Mouse (Mus musculus) B cell, adult 2 months (primary cell): ENCODE measurements around the gene Trim71.
"Not testable (repeated sequence)": the region's sequence is repeated elsewhere in the genome, so short reads cannot be mapped to it uniquely, and the experiment has no call there.

ENCODE experiments used
- DNase-seq, 2 experiments: peaks; one replicate each; pipeline ENCODE4 v3.0.0; 2022

Gene Trim71

DNA sequence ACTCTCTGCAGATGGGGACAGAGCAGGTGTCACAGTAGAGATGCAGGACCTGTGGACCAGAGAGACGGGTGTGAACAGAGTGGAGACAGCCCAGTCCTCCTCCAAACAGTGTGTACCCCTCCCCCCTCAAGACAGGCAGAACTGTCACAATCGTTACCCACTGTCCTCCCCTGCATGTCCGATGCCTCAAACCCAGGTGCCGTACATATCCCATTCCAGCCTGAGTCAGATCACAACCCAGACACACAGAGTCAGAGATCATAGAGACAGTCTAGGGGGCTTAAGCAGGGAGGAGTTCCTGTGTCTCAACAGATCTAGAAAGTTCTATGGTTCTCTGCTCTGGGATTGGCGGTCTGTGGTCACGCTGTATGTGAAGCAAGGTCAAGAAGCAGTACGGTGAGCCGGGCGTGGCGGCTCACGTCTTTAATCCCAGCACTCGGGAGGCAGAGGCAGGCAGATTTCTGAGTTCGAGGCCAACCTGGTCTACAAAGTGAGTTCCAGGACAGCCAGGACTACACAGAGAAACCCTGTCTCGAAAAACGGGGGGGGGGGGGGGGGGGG is 39.0 kb downstream of the Trim71 start:
- DNase-seq = no peak

DNA sequence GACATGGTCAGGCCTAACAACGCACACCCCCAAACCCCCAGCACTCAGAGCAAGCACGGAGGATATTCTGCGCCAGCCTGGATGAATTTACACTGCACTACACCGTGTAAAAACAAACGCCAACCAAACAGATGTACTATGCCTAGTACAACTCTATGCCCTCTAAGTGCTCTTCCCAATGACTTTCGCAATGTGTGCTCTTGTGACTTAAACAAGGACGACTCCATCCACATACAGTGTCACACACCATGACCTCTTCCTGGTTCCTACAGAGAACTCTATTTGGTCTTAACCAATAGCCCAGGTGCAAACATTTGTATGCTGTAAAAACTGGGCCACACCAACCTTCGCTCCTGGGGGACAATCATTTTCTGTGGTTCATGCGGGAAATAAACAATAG is 41.7 kb downstream of the Trim71 start:
- DNase-seq = no peak

DNA sequence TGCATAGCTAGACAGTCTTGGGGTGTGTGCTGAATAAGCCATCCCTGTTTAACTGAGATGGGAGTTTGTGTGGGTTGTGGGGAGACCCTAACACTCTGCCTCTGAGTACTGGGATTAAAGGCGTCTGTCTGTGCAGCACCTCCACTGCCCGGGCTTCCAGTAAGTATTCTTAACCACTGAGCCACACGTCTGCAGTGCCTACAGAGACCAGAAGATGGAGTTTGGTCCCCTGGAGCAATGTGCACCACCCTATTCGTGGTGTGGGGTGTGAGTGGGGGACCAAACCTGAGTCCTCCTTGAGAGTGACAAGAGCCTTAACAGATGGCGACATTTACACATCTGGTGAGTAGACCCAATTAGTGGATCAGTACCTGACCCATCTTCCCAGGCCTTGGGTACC is 42.1 kb downstream of the Trim71 start:
- DNase-seq = no peak

DNA sequence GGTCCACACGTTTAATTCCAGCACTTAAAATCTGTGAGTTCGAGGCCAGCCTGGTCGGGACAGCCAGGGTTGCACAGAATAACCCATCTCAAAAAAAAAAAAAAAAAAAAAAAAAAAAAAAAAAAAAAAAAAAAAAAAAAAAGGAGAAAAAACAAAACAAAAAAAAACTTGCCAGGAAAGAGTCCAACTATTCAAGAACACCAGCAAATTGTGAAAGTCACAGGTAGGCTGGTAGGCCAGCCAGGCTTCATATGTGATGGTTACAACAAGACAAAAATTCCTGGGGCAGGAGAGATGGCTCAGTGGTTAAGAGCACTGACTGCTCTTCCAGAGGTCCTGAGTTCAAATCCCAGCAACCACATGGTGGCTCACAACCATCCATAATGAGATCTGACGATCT is 43.6 kb downstream of the Trim71 start:
- DNase-seq = not testable (repeated sequence)

DNA sequence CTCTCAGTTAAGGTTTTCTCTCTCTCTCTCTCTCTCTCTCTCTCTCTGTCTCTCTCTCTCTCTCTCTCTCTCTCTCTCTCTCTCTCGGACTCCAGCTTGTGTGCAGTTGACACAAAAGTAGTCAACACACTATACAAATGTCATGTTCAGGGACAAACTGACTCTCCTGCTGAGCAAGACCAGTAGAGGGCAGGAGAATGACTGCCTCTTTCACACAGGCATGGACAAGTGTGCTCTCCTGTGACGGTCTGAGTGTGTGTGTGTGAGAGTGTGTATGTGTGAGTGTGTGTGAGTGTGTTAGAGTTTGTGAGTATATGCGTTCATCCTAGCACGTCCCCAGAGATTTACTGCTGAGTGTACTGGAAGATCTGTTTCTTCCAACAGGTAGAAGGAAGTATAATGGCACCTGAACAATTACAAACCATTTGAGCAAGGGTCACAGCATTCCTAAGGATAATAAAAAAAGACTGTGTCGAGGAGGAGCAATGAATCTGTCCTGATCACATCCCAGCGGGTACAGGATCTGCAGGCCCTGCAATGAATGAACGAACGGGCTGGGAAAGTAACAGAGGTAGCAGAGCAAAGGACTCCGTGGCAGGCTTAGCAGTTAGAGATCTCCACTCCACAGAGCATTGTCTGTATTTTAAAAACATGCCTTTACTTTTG is 45.2 kb downstream of the Trim71 start:
- DNase-seq = no peak

- no peak for DNase-seq
These were observed 46.2 kb downstream of the Trim71 start for GRCm38 (mm10) chr9:114517924-114518497.

DNA sequence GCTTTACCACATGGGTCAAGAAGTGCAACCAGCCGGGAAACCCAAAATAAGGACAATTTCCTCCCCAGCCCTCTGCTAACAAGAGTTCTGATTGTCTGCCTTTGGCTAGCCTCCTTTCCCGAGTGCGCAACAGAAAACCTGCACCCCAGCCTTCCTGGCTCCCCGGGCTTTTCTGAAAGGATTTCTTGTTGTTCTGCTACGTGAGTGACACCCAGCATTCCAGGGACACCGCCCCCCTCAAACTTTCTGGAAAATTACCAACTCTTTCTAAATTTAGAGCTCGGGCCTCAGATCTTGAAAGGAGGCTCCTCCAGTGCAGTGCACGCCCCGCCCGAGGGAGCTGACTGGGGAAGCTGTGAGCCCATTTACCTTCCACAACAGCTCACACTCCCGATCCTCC is 48.8 kb downstream of the Trim71 start, which contains the start of gene C130032M10Rik:
TSS of gene C130032M10Rik (plus strand) at position 334 of the 400 bp plus-strand sequence.
- DNase-seq = no peak

DNA sequence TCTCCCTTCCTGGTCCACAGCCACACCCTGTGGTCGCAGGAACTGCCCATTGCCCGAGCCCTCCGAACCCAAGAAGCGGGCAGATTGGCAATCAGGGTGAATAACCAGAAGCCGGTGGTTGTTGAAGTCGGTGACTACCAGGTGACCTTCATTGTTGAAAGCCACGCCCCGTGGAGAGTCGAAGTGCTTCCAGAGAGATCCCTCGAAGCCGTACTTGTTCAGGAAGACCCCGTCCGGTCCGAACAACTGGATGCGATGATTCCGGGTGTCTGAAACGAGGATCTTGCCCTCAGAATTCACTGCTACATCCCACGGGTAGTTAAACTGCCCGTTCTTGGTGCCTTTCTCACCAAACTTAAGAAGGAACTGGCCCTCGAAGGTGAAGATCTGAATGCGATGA is 51.3 kb downstream of the Trim71 start:
- DNase-seq = no peak

DNA sequence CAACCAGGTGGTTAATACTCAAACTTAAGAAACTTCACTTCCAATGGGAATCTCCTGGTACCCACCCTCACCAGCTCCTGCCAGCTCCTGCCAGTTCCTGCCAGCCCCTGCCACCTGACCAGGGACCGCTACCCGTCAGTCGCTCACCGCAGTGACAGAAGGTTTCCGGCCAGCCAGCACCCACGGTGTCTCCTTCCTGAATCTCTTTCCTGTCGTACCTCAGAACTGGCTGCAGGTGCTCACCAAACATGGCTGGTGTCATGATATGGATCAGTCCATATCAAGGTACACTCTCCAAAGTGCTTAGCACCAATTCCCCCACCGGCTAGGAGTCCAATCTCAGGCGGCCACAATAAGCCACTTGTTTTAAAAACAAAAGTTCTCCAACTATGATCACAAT is 54.4 kb downstream of the Trim71 start:
- no peak for DNase-seq

DNA sequence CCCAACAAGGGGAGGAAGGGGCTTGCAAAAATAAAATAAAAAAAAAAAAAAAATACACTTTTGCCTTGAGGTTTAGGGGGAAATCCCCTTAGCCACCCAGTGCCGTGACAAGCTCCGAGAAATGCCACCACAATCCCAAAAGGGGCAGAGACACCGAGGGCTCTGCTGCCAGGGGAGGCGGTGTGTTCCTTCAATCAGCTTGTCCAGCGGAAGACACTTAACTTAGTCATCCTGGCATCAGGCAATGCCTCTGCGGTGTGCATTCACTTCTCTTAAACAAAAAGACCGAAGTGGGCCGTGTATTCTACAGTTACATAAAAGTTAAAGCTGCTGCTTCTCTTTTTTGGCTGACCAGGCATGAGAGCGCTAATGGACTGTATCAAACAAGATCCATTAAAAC is 56.7 kb downstream of the Trim71 start:
- no peak for DNase-seq

DNA sequence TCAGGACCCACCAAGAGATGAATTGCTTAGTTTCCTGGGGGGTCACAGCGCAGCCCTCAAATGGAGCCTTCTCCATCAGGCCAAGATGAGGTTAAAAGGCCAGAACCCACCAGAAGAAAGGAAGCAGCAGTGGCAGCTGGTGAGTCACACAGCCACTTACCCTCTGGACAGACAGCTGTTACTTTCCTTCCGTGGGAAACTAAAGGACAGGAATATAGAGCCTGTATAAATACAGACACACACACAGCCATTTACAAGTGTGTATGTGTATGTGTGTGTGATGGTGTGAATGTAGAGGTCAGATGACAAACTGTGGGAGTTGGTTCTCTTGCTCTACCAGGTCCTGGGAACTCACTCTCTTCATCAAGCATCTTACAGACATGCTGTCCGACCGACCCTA is 57.6 kb downstream of the Trim71 start:
- DNase-seq = no peak

DNA sequence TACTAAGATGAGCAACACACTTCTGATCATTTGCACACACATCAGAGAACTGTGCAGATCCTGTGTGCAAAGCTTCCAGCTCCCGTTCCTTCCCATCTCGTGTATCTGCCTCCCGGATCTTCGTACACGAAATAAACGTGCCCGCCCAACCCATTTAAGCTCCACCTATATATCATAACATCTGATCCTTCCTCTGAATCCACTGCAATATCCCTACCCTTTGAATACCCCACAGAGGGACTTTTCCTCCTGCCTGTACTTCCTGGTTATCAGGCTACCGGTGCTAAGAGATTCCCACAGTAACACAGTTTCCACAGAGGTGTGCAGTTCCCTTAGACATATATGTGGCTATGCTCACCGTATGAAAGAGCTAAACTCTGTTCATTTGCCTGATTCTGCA is 59.4 kb downstream of the Trim71 start, which contains the start of gene Ccr4:
TSS of gene Ccr4 (minus strand) at position 101 of the 400 bp plus-strand sequence.
- DNase-seq = no peak

DNA sequence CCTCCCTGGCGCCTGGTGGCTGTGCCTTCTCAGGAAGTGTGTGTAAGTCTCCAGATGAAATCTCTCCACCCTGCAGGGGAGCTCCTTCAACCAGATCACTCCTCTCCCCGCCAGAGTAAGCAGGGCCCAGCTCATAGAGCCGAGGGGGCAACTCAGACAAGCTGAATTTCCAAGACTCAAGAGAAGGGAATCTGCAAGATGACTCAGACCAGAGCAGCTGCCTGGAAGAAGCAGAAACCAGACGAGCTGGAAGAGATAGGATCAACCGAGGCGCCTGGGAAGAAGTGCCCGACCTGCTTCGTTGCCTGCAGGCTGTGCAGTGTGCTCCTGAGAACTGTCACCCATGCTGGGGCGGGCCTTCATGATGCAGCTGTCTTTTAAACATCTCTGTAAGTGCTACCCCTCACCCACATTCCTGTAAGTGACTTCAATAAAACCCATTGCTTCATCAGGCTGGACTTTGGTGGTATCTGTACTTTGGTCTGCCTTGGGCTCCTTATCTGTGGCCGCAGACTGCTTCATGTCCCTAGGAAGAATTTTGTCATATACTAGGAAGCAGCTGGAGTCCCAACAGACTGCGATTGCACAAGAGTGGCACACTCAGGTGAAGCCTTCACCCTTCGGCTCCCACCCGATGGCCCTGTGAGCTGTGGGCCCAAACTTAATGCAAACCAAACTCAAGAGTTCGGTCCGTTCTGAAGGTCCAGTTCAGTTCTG is 61.3 kb downstream of the Trim71 start:
- DNase-seq = no peak

DNA sequence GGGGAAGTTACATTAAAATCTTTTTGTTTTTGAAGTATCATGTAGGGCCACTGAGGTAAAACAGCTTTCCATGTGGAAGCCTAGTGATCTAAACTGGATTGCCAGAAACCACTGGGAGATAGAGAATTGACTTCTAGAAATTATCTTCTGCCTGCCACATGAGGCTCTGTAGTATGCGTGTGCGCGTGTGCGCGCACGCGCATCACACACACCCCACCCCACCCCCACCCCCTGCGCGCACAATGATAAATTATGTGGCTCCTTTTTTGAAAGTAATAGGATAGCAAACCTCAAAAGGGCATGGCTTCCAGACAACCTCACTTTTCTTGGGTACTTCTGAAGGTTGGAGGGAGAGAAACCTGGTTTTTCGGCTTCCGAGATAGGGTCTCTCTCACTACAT is 62.3 kb downstream of the Trim71 start:
- DNase-seq = no peak

DNA sequence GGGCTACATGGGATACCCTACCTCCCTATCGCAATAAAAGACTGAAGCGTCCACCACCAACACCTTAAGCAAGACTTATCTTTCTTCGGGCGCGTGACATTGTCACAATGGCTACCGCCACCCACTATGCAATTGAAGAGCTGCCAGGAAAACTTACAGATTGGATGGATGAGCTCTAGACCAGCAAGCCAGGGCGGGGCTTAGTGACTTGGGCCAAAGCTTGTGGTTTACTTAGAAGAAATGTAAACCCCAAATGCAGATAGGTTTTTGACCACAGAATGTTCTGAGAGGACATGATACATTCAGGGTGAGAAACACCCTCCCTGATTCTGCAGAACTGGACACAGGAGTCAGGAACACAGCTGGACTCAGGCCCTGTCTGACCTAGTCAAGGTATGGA is 63.1 kb downstream of the Trim71 start:
- DNase-seq = no peak

DNA sequence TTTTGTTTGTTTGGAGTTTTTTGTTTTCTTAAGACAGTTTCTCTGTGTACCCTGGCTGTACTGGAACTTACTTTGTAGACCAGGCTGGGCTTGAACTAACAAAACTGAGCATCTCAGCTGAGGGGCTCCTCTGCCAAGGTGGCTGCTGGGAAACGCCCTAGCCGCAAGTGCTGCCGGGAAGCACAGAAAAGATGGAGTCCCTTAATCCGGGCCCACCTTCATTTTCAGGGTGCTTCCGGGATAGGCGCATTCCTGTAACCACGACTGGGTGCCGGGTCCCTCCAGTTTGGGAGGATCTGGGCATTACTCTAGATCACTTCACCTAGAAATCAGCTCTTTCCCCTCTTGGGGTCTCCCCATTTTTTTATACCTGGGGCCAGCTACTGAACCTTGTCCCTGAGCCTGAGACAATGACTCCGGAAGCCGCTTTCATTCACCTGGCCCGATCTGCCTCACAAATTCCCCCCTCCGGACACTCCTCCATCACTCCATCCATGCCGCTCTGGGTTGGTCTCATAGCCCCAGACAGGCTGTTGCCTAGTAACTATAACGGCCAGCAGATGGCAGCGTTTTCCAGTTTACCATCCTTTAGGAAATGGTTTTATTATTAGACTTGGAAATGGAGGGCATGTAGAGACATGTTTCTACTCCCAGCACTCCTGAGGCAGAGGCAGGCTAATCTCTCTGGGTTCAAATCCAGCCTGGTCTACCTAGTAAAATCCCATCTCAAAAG is 64.2 kb downstream of the Trim71 start:
- peak; percentile 7 to 10 for DNase-seq

DNA sequence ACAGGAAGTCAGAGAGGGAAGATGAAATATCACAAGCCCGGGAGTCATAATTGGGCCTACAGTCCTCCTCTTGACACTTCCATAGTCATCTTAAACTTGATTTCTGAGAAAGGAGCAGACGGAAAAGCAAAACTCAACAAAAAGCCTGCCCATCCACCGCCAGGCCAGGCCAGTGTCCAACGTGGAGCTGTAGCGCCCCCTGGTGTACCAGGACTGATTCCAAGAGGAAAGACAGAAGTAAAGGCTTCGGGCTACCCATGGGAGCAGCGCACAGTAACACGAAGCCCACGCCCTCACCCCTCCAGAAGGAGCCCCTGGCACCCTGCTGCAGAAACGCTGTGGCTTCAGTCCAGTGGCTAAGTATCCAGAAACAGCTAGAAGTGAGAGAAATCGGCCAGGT is 66.0 kb downstream of the Trim71 start:
- peak; percentile 64 to 67 for DNase-seq

DNA sequence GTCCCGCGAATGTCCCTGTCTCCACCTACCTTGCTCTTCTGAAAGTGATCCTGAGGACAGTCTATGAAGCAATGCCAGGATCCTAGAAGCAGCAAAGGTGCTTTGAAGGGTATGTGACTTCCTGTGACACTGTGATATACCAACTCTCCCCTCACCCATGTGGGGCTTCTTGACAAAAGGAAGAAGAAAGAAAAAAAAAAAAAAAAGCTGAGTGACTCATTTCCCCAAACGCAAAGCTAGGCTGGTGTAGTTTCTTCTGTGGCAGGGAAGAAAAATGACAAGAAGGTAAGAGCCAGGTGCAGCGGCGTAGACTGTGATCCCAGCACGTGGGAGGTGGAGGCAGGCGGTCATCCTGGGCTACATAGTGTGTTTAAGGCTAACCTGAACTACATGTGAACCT is 67.7 kb downstream of the Trim71 start:
- no peak for DNase-seq

GRCm38 (mm10) chr9:114487481-114488258 is 76.5 kb downstream of the Trim71 start:
- DNase-seq = no peak

DNA sequence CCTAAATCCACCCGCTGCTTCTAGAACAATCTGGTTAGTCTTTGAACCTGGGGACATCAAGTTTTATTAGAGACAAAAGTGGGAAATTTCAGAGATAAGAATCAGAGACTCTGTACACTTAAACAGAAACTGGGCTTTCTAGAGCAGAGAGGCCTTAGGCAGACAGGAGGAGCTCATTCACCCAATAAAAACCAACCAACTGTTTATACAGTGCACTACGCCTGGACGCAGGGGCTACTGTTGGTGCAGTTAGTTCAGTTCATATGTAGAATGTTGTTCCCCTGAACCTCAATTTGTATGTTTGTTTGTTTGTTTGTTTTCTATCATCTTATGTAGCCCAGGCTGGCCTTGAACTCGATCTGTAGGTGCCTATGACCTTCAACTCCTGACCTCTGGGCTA is 77.4 kb downstream of the Trim71 start:
- DNase-seq = no peak

GRCm38 (mm10) chr9:114484771-114485170 is 79.4 kb downstream of the Trim71 start:
- no peak for DNase-seq

DNA sequence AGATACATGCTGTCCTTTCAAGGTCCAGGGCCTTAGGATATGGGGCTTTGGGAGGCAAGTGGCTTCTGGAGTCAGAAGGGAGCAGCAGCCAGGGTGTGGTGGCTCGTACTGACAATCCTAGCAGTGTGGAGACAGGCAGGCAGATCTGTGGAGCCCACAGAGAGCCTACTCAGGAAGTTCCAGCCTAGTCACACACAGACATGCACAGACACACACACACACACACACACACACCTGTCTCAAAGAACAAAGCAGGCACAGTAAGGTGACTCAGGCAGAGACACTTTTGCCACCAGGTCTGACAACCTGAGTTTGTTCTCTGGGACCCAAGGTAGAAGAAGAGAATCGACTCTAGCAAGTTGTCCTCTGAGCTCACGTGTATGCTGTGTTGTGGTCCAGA is 83.2 kb downstream of the Trim71 start:
- DNase-seq = no peak
